Mouse (Mus musculus) cortical plate, adult 2 months (tissue): ENCODE results near the gene Tmem126b. TPM values are rescaled to one million over a fixed set of nuclear protein-coding genes. Genes with fewer than 3 reads are reported as not detected.
A peak's percentile ranks its signal among the peaks of the same experiment; 100 is the strongest.

ENCODE experiments used
- H3K27ac ChIP-seq: fragments of 200-500 bp; 2 replicates; pipeline ENCODE4 v1.5.1; 2012; ENCODE audit warnings: low read length, control low read depth, inconsistent platforms; ENCODE audit not compliant: insufficient read depth
- H3K4me1 ChIP-seq: fragments of 200-500 bp; 2 replicates; pipeline ENCODE4 v1.6.1; 2011; ENCODE audit warnings: low read length; ENCODE audit not compliant: control insufficient read depth, insufficient read depth
- H3K4me3 ChIP-seq: fragments of 200-500 bp; 2 replicates; pipeline ENCODE4 v1.5.1; 2011; ENCODE audit warnings: mild to moderate bottlenecking, low read length, control low read depth; ENCODE audit not compliant: insufficient read depth
- CTCF ChIP-seq: fragments of 200-500 bp; IDR thresholded peaks from 2 replicates; pipeline ENCODE4 v1.5.1; 2011; ENCODE audit warnings: mild to moderate bottlenecking, control low read depth, low read length; ENCODE audit not compliant: insufficient read depth; ENCODE audit errors: extremely low read depth
- POLR2A ChIP-seq: fragments of 200-500 bp; IDR thresholded peaks from 2 replicates; pipeline ENCODE4 v1.6.1; 2011; ENCODE audit warnings: mild to moderate bottlenecking, low read length, control low read depth; ENCODE audit not compliant: insufficient read depth; ENCODE audit errors: extremely low read depth
- polyA plus RNA-seq: library from polyadenylated mRNA; depleted of rRNA; stranded (reverse); fragments of >200 nt; gene quantifications from 2 replicates; pipeline ENCODE4 v1.2.3, GENCODE M21; 2012; rRNA removed

Tmem126b gene
- 24.9 and 26.4 TPM in 2 replicates for polyA plus RNA-seq

- H3K4me1 ChIP-seq = no peaks in the 10 kb centered on the region
- peak within 1 kb of the TSS; percentile 88 for H3K27ac ChIP-seq
- no peak for TF ChIP-seq CTCF
- peak; percentile 85 for TF ChIP-seq POLR2A
- H3K4me3 ChIP-seq = peak within 1 kb of the TSS; percentile 57
These were observed at the start of gene Tmem126b for GRCm38 (mm10) chr7:90475793-90476312. Gene Tmem126b, minus strand, starts transcription at chr7:90476001.

- Histone ChIP-seq H3K27ac (no peak overlapping the region), H3K4me3 (no peak overlapping the region), H3K4me1 (no peaks in the 10 kb centered on the region)
- TF ChIP-seq CTCF = no peak
- no peak for TF ChIP-seq POLR2A
These were observed 36.5 kb upstream of the Tmem126b start for GRCm38 (mm10) chr7:90512293-90512692.

- Histone ChIP-seq H3K27ac (no peak overlapping the region), H3K4me3 (no peak overlapping the region), H3K4me1 (no peaks in the 10 kb centered on the region)
- TF ChIP-seq POLR2A (no peak), CTCF (no peak)
These were observed 32.3 kb upstream of the Tmem126b start for GRCm38 (mm10) chr7:90508124-90508523.

GRCm38 (mm10) chr7:90482607-90483006, 6.8 kb upstream of the Tmem126b start:
- no peak overlapping the region for H3K27ac ChIP-seq
- H3K4me1 ChIP-seq = no peaks in the 10 kb centered on the region
- no peak overlapping the region for H3K4me3 ChIP-seq
- TF ChIP-seq CTCF = no peak
- no peak for TF ChIP-seq POLR2A

GRCm38 (mm10) chr7:90476313-90477245, 778 bp upstream of the Tmem126b start, which contains the start of gene Dlg2:
Gene Dlg2, plus strand, starts transcription at chr7:90476672.
- no peaks in the 10 kb centered on the region for H3K4me1 ChIP-seq
- TF ChIP-seq CTCF (no peak), POLR2A (0 out of 2 replicates have a peak, but pooled peaks have one; percentile 41)
- H3K27ac ChIP-seq = peak within 1 kb of the TSS; percentile 88
- peak within 1 kb of the TSS; percentile 57 for H3K4me3 ChIP-seq

GRCm38 (mm10) chr7:90473511-90473910, 2.3 kb downstream of the Tmem126b start:
- H3K27ac ChIP-seq = no peak overlapping the region
- H3K4me3 ChIP-seq = no peak overlapping the region
- TF ChIP-seq CTCF = no peak
- no peak for TF ChIP-seq POLR2A

GRCm38 (mm10) chr7:90461441-90461840, 14.4 kb downstream of the Tmem126b start:
- no peaks in the 10 kb centered on the region for H3K4me1 ChIP-seq
- H3K27ac ChIP-seq = no peak overlapping the region
- TF ChIP-seq POLR2A = no peak
- TF ChIP-seq CTCF = no peak
- no peak overlapping the region for H3K4me3 ChIP-seq

More at GRCm38 (mm10) chr7:90473511-90473910, 2.3 kb downstream of the Tmem126b start:
- no peaks in the 10 kb centered on the region for H3K4me1 ChIP-seq

- peaks cover 2% of the 10 kb centered on the region; the same call in 1 of the 2 replicates for H3K4me1 ChIP-seq
- H3K27ac ChIP-seq = no peak overlapping the region
- TF ChIP-seq CTCF (0 out of 2 replicates have a peak, but pooled peaks have one; percentile 9), POLR2A (no peak)
- no peak overlapping the region for H3K4me3 ChIP-seq
These were observed 14.9 kb downstream of the Tmem126b start for GRCm38 (mm10) chr7:90460930-90461329.

GRCm38 (mm10) chr7:90460330-90460729, 15.5 kb downstream of the Tmem126b start:
- no peak overlapping the region for H3K27ac ChIP-seq
- no peak for TF ChIP-seq POLR2A
- H3K4me3 ChIP-seq = no peak overlapping the region
- peaks cover 2% of the 10 kb centered on the region; the same call in 1 of the 2 replicates for H3K4me1 ChIP-seq
